8 mouse cellular contexts compared by ENCODE assay signal in genomic region chr19:5365751-5366150, GRCm38 (mm10). TPM values are rescaled to one million over a fixed set of nuclear protein-coding genes. Genes with fewer than 3 reads are reported as not detected.
DNase-seq lines count a peak whose midpoint lies in the region; ATAC-seq and TF ChIP-seq lines count a peak whose summit lies in the region.

No protein-coding gene starts in this region.

- H3ac ChIP-seq in C2C12 (ENCODE audit: control insufficient read depth, insufficient read length, low read depth), result peak overlapping the region; percentile 60

- H3K79me3 ChIP-seq in C2C12 (ENCODE audit: low read depth), result peaks cover 48% of the 10 kb centered on the region

- no peak overlapping the region for H3K27ac ChIP-seq in embryonic fibroblast, embryonic 13.5 days (ENCODE audit: insufficient read depth, low read length)
- peak overlapping the region; percentile 98 for H3K27ac ChIP-seq in limb, embryonic 15.5 days

- peaks cover 6% of the 10 kb centered on the region; the same call in 1 of the 2 replicates for H3K4me1 ChIP-seq in embryonic fibroblast, embryonic 13.5 days (ENCODE audit: control insufficient read depth, insufficient read depth, low read length)
- H3K4me1 ChIP-seq in limb, embryonic 15.5 days, result peaks cover 21% of the 10 kb centered on the region

- TF ChIP-seq POLR2A in embryonic fibroblast, embryonic 13.5 days (IDR thresholded peaks at IDR 0.05; ENCODE audit: low read depth, low read length), result no peak

- 18% methylated on average over 11 of the region's 11 CpGs for WGBS in limb, embryonic 15.5 days

- intact Hi-C loops in heart, postnatal 25 days (cut with DNase I), result loop anchor here (1.0 to 5.0 kb wide), 3 partner anchors 23 to 258 kb away; partner anchors contain the start of genes Mus81, Rab1b and Sart1

- H3K4me3 ChIP-seq in C2C12 (ENCODE audit: insufficient read depth, poor library complexity, severe bottlenecking), result peak overlapping the region; percentile 100
- peak overlapping the region; percentile 72 for H3K4me3 ChIP-seq in embryonic fibroblast, embryonic 13.5 days (ENCODE audit: insufficient read depth, low read length)
- peak overlapping the region; percentile 97 for H3K4me3 ChIP-seq in limb, embryonic 15.5 days

- no peak for TF ChIP-seq CTCF in C2C12 (IDR thresholded peaks at IDR 0.05; ENCODE audit: control insufficient read depth, insufficient read depth, insufficient read length)
- no peak for TF ChIP-seq CTCF in embryonic fibroblast, embryonic 13.5 days (IDR thresholded peaks at IDR 0.05; ENCODE audit: borderline replicate concordance, insufficient read depth, low read length)

- H3K9me3 ChIP-seq in limb, embryonic 15.5 days, result no peaks in the 10 kb centered on the region

- H3K27me3 ChIP-seq in C2C12 (ENCODE audit: control insufficient read depth, insufficient read depth, insufficient read length), result no peaks in the 10 kb centered on the region
- no peaks in the 10 kb centered on the region for H3K27me3 ChIP-seq in limb, embryonic 15.5 days

- DNase-seq in heart, adult 11 months, result peak; percentile 90
- no peak for DNase-seq in heart, postnatal 25 days (ENCODE audit: low spot score)
- DNase-seq in B cell, adult 2 months, result no peak
- no peak for DNase-seq in frontal cortex, adult 2 months (ENCODE audit: extremely low spot score in 1 of 2, low spot score in 1 of 2)

- H3K4me2 ChIP-seq in limb, embryonic 15.5 days, result peak overlapping the region; percentile 88

- H3K9ac ChIP-seq in limb, embryonic 15.5 days, result peak overlapping the region; percentile 90

- H3K79me2 ChIP-seq in C2C12 (ENCODE audit: control insufficient read depth, insufficient read depth), result peaks cover 76% of the 10 kb centered on the region

- ATAC-seq in limb, embryonic 15.5 days (ENCODE audit: insufficient number of reproducible peaks, low FRiP score, low TSS enrichment, low read depth), result no peak
- ATAC-seq in erythroid progenitor cell, adult 5-6 weeks (replicated peaks; ENCODE audit: low FRiP score, poor library complexity, severe bottlenecking), result no peak

- peaks cover 50% of the 10 kb centered on the region for H3K36me3 ChIP-seq in C2C12 (ENCODE audit: control insufficient read depth, insufficient read depth)
- peaks cover 42% of the 10 kb centered on the region for H3K36me3 ChIP-seq in limb, embryonic 15.5 days

TF ChIP-seq in C2C12, 6 proteins besides CTCF, POLR2A, EP300 and RAD21:
- TF ChIP-seq MYOD1 (IDR thresholded peaks at IDR 0.05; ENCODE audit: control insufficient read depth, insufficient read length, low read depth) (no peak), FOSL1 (IDR thresholded peaks at IDR 0.05; ENCODE audit: insufficient read depth, low read length, poor library complexity, severe bottlenecking) (no peak), USF1 (IDR thresholded peaks at IDR 0.05; ENCODE audit: low read depth) (no peak), MYOG (IDR thresholded peaks at IDR 0.05; ENCODE audit: control insufficient read depth, extremely low read depth, insufficient read length) (no peak)
TF ChIP-seq in C2C12: peak in this region for 0.

RNA-seq across cellular contexts. Expression of gene Eif1ad, which starts 0.8 kb away (rescaled TPM):
- total RNA-seq in heart, postnatal 25 days (2021), result 10 to 100 TPM; 17.6 to 19.4 TPM
- 48.5 TPM for polyA plus RNA-seq in C2C12 (2012; fragmentation: generic; extraction: Trizol)
- 19.5 and 26.6 TPM in 2 replicates for polyA plus RNA-seq in embryonic fibroblast, embryonic 13.5 days (2011; ENCODE audit: insufficient read length, low read depth, missing spikeins)
- polyA plus RNA-seq in limb, embryonic 15.5 days (2015; fragmentation: Nextera tagmentation; extraction: Ambion mirVana), result 57.3 and 60.1 TPM in 2 replicates
- polyA plus RNA-seq in frontal cortex, adult 2 months (2012; rRNA removed), result 25.4 and 27.0 TPM in 2 replicates
- total RNA-seq in erythroid progenitor cell, adult 5-6 weeks (2015; ENCODE audit: low replicate concordance), result 26.0 and 27.0 TPM in 2 replicates
- total RNA-seq in erythroid progenitor cell, adult 5-6 weeks (2017; ENCODE audit: low replicate concordance), result 33.9 and 45.0 TPM in 2 replicates

RNA-seq across cellular contexts. Expression of gene Banf1, which starts 1.2 kb away (rescaled TPM):
- 100 to 1,000 TPM; 122 to 132 TPM for total RNA-seq in heart, postnatal 25 days (2021)
- polyA plus RNA-seq in C2C12 (2012; fragmentation: generic; extraction: Trizol), result 506 TPM
- polyA plus RNA-seq in embryonic fibroblast, embryonic 13.5 days (2011; ENCODE audit: insufficient read length, low read depth, missing spikeins), result 149 and 154 TPM in 2 replicates
- 372 and 374 TPM in 2 replicates for polyA plus RNA-seq in limb, embryonic 15.5 days (2015; fragmentation: Nextera tagmentation; extraction: Ambion mirVana)
- 95.2 and 99.8 TPM in 2 replicates for polyA plus RNA-seq in frontal cortex, adult 2 months (2012; rRNA removed)
- total RNA-seq in erythroid progenitor cell, adult 5-6 weeks (2015; ENCODE audit: low replicate concordance), result 150 and 163 TPM in 2 replicates
- total RNA-seq in erythroid progenitor cell, adult 5-6 weeks (2017; ENCODE audit: low replicate concordance), result 29.1 and 34.9 TPM in 2 replicates

RNA-seq across cellular contexts. Expression of gene Cst6, which starts 16.4 kb away (rescaled TPM):
- total RNA-seq in heart, postnatal 25 days (2021), result 1 to 10 TPM; 7.4 to 9.6 TPM
- polyA plus RNA-seq in C2C12 (2012; fragmentation: generic; extraction: Trizol), result 85.8 TPM
- polyA plus RNA-seq in embryonic fibroblast, embryonic 13.5 days (2011; ENCODE audit: insufficient read length, low read depth, missing spikeins), result 2.6 and 7.3 TPM in 2 replicates
- polyA plus RNA-seq in limb, embryonic 15.5 days (2015; fragmentation: Nextera tagmentation; extraction: Ambion mirVana), result 40.0 and 50.9 TPM in 2 replicates
- polyA plus RNA-seq in frontal cortex, adult 2 months (2012; rRNA removed), result 9.6 and 10.2 TPM in 2 replicates
- total RNA-seq in erythroid progenitor cell, adult 5-6 weeks (2015; ENCODE audit: low replicate concordance), result 0.42 TPM in 1 of 2 replicates, not detected in the other
- not detected in 2 replicates for total RNA-seq in erythroid progenitor cell, adult 5-6 weeks (2017; ENCODE audit: low replicate concordance)

RNA-seq across cellular contexts. Expression of gene Sart1, which starts 22.8 kb away (rescaled TPM):
- total RNA-seq in heart, postnatal 25 days (2021), result 10 to 100 TPM; 45.3 to 58.7 TPM
- polyA plus RNA-seq in C2C12 (2012; fragmentation: generic; extraction: Trizol), result 68.5 TPM
- polyA plus RNA-seq in embryonic fibroblast, embryonic 13.5 days (2011; ENCODE audit: insufficient read length, low read depth, missing spikeins), result 34.7 and 35.3 TPM in 2 replicates
- polyA plus RNA-seq in limb, embryonic 15.5 days (2015; fragmentation: Nextera tagmentation; extraction: Ambion mirVana), result 67.0 and 72.1 TPM in 2 replicates
- 70.5 and 85.4 TPM in 2 replicates for polyA plus RNA-seq in frontal cortex, adult 2 months (2012; rRNA removed)
- total RNA-seq in erythroid progenitor cell, adult 5-6 weeks (2015; ENCODE audit: low replicate concordance), result 73.4 and 90.8 TPM in 2 replicates
- total RNA-seq in erythroid progenitor cell, adult 5-6 weeks (2017; ENCODE audit: low replicate concordance), result 62.2 and 94.3 TPM in 2 replicates

RNA-seq across cellular contexts. Expression of gene Catsper1, which starts 30.2 kb away (rescaled TPM):
- not detected for total RNA-seq in heart, postnatal 25 days (2021)
- polyA plus RNA-seq in C2C12 (2012; fragmentation: generic; extraction: Trizol), result not detected
- polyA plus RNA-seq in embryonic fibroblast, embryonic 13.5 days (2011; ENCODE audit: insufficient read length, low read depth, missing spikeins), result not detected in 2 replicates
- polyA plus RNA-seq in limb, embryonic 15.5 days (2015; fragmentation: Nextera tagmentation; extraction: Ambion mirVana), result not detected in 2 replicates
- not detected in 2 replicates for polyA plus RNA-seq in frontal cortex, adult 2 months (2012; rRNA removed)
- not detected in 2 replicates for total RNA-seq in erythroid progenitor cell, adult 5-6 weeks (2015; ENCODE audit: low replicate concordance)
- total RNA-seq in erythroid progenitor cell, adult 5-6 weeks (2017; ENCODE audit: low replicate concordance), result not detected in 2 replicates
